Mouse (Mus musculus) hindbrain, embryonic 13.5 days (tissue): ENCODE measurements around the gene Ipmk. TPM values are rescaled to one million over a fixed set of nuclear protein-coding genes. Genes with fewer than 3 reads are reported as not detected.
"Not testable (repeated sequence)": the region's sequence is repeated elsewhere in the genome, so short reads cannot be mapped to it uniquely, and the experiment has no call there.

Source experiments
- ATAC-seq: fragments of 200-750 bp; cut with Nextera tagmentation; 2 replicates; pipeline ENCODE4 v1.8.0; 2017; ENCODE audit warnings: moderate TSS enrichment; ENCODE audit not compliant: low FRiP score
- H3K27ac ChIP-seq: fragments of 300-500 bp; sonication (generic); 2 replicates; pipeline ENCODE4 v1.5.1; 2015; ENCODE audit warnings: inconsistent platforms, mild to moderate bottlenecking, moderate library complexity
- H3K27me3 ChIP-seq: fragments of 300-500 bp; sonication (generic); 2 replicates; pipeline ENCODE4 v1.6.1; 2015; ENCODE audit warnings: mild to moderate bottlenecking, inconsistent platforms
- H3K36me3 ChIP-seq: fragments of 300-500 bp; sonication (generic); 2 replicates; pipeline ENCODE4 v1.6.1; 2015; ENCODE audit warnings: mild to moderate bottlenecking, inconsistent platforms
- H3K4me1 ChIP-seq: fragments of 300-500 bp; sonication (generic); replicated peaks from 2 replicates; pipeline ENCODE4 v1.6.1; 2015; ENCODE audit warnings: inconsistent platforms
- H3K4me2 ChIP-seq: fragments of 300-500 bp; sonication (generic); 2 replicates; pipeline ENCODE4 v1.6.1; 2015; ENCODE audit warnings: inconsistent platforms, mild to moderate bottlenecking, moderate library complexity
- H3K4me3 ChIP-seq: fragments of 300-500 bp; sonication (generic); 2 replicates; pipeline ENCODE4 v1.5.1; 2015; ENCODE audit warnings: mild to moderate bottlenecking, inconsistent platforms
- H3K9ac ChIP-seq: fragments of 300-500 bp; sonication (generic); 2 replicates; pipeline ENCODE4 v1.6.1; 2015; ENCODE audit warnings: mild to moderate bottlenecking, inconsistent platforms
- H3K9me3 ChIP-seq: fragments of 300-500 bp; sonication (generic); 2 replicates; pipeline ENCODE4 v1.6.1; 2016; ENCODE audit warnings: inconsistent platforms
- WGBS: fragments of 180-500 bp; shearing (Covaris S2); methylation state at CpG from one replicate; pipeline ENCODE4 v1.1.7; 2015; 5-methylcytosine and 5-hydroxymethylcytosine counted together
- polyA plus RNA-seq: library from polyadenylated mRNA; unstranded; fragments of >200 nt; fragmentation: Nextera tagmentation; extraction: Ambion mirVana; gene quantifications from 2 replicates; pipeline ENCODE4 v1.2.1, GENCODE M21; 2015

Gene Ipmk
- polyA plus RNA-seq, 1 experiment from 2014 or later = 16.9 TPM

GRCm38 (mm10) chr10:71382109-71382508, 34.5 kb downstream of the Ipmk start:
- no peak overlapping the region for H3K9ac ChIP-seq
- H3K9me3 ChIP-seq = no peaks in the 10 kb centered on the region
- H3K27ac ChIP-seq = no peak overlapping the region
- H3K27me3 ChIP-seq = no peaks in the 10 kb centered on the region
- no peak overlapping the region for H3K4me2 ChIP-seq
- ATAC-seq = no peak
- no peaks in the 10 kb centered on the region for H3K4me1 ChIP-seq
- H3K36me3 ChIP-seq = peaks cover 36% of the 10 kb centered on the region
- no peak overlapping the region for H3K4me3 ChIP-seq
- WGBS = 80% methylated on average over 7 of the region's 7 CpGs

- H3K27ac ChIP-seq = no peak overlapping the region
- H3K27me3 ChIP-seq = no peaks in the 10 kb centered on the region
- H3K4me1 ChIP-seq = no peaks in the 10 kb centered on the region
- 78% methylated on average over 8 of the region's 8 CpGs for WGBS
- no peaks in the 10 kb centered on the region for H3K9me3 ChIP-seq
- no peak for ATAC-seq
- no peak overlapping the region for H3K9ac ChIP-seq
- peaks cover 34% of the 10 kb centered on the region for H3K36me3 ChIP-seq
- no peak overlapping the region for H3K4me2 ChIP-seq
- H3K4me3 ChIP-seq = no peak overlapping the region
Measured at GRCm38 (mm10) chr10:71382858-71383551, 35.4 kb downstream of the Ipmk start.

GRCm38 (mm10) chr10:71383552-71383924, 36.0 kb downstream of the Ipmk start:
- H3K4me2 ChIP-seq, H3K9me3 ChIP-seq, H3K27ac ChIP-seq, ATAC-seq, H3K4me1 ChIP-seq, H3K4me3 ChIP-seq, H3K9ac ChIP-seq, H3K27me3 ChIP-seq: not testable (repeated sequence)
- WGBS = 87% methylated on average over 6 of the region's 6 CpGs
- peaks cover 33% of the 10 kb centered on the region for H3K36me3 ChIP-seq

- WGBS = 62% methylated on average over 19 of the region's 19 CpGs
- no peak for ATAC-seq
- Histone ChIP-seq H3K27me3 (no peaks in the 10 kb centered on the region), H3K9ac (no peak overlapping the region), H3K36me3 (peaks cover 24% of the 10 kb centered on the region), H3K4me1 (no peaks in the 10 kb centered on the region), H3K4me3 (no peak overlapping the region), H3K27ac (no peak overlapping the region), H3K4me2 (no peak overlapping the region), H3K9me3 (no peaks in the 10 kb centered on the region)
Measured at GRCm38 (mm10) chr10:71384159-71385044, 36.8 kb downstream of the Ipmk start.

- 94% methylated on average over 5 of the region's 5 CpGs for WGBS
- H3K4me3 ChIP-seq = no peak overlapping the region
- H3K9me3 ChIP-seq = peaks cover 4% of the 10 kb centered on the region; the same call in 1 of the 2 replicates
- no peaks in the 10 kb centered on the region for H3K27me3 ChIP-seq
- no peak overlapping the region for H3K27ac ChIP-seq
- no peak for ATAC-seq
- no peak overlapping the region for H3K9ac ChIP-seq
- H3K4me2 ChIP-seq = no peak overlapping the region
- H3K36me3 ChIP-seq = peaks cover 5% of the 10 kb centered on the region; the same call in 1 of the 2 replicates
- no peaks in the 10 kb centered on the region for H3K4me1 ChIP-seq
Measured at GRCm38 (mm10) chr10:71389311-71389710, 41.7 kb downstream of the Ipmk start.

GRCm38 (mm10) chr10:71398383-71399145, 51.0 kb downstream of the Ipmk start:
- no peaks in the 10 kb centered on the region for H3K4me1 ChIP-seq
- WGBS = 85% methylated on average over 10 of the region's 10 CpGs
- no peak for ATAC-seq
- no peak overlapping the region for H3K9ac ChIP-seq
- H3K27me3 ChIP-seq = no peaks in the 10 kb centered on the region
- H3K27ac ChIP-seq = no peak overlapping the region
- H3K9me3 ChIP-seq = peaks cover 4% of the 10 kb centered on the region; the same call in 1 of the 2 replicates
- no peak overlapping the region for H3K4me3 ChIP-seq
- H3K4me2 ChIP-seq = no peak overlapping the region
- no peaks in the 10 kb centered on the region for H3K36me3 ChIP-seq

GRCm38 (mm10) chr10:71399399-71399798, 51.8 kb downstream of the Ipmk start:
- Histone ChIP-seq H3K36me3 (no peaks in the 10 kb centered on the region), H3K9me3 (no peaks in the 10 kb centered on the region), H3K27me3 (no peaks in the 10 kb centered on the region), H3K4me2 (no peak overlapping the region), H3K9ac (no peak overlapping the region), H3K4me1 (no peaks in the 10 kb centered on the region), H3K27ac (no peak overlapping the region), H3K4me3 (no peak overlapping the region)
- 84% methylated on average over 8 of the region's 8 CpGs for WGBS
- no peak for ATAC-seq

GRCm38 (mm10) chr10:71399987-71400386, 52.4 kb downstream of the Ipmk start:
- WGBS = 84% methylated on average over 8 of the region's 8 CpGs
- ATAC-seq = no peak

GRCm38 (mm10) chr10:71400818-71401646, 53.5 kb downstream of the Ipmk start:
- H3K4me3 ChIP-seq = no peak overlapping the region
- H3K4me1 ChIP-seq = no peaks in the 10 kb centered on the region
- no peak overlapping the region for H3K27ac ChIP-seq
- H3K9me3 ChIP-seq = no peaks in the 10 kb centered on the region
- H3K27me3 ChIP-seq = no peaks in the 10 kb centered on the region
- no peaks in the 10 kb centered on the region for H3K36me3 ChIP-seq
- H3K9ac ChIP-seq = no peak overlapping the region
- 0 out of 2 replicates have a peak, but pooled peaks have one; percentile 36 for ATAC-seq
- H3K4me2 ChIP-seq = no peak overlapping the region
- WGBS = 61% methylated on average over 13 of the region's 13 CpGs

More at GRCm38 (mm10) chr10:71399987-71400386, 52.4 kb downstream of the Ipmk start:
- H3K27ac ChIP-seq = no peak overlapping the region
- no peaks in the 10 kb centered on the region for H3K27me3 ChIP-seq
- H3K9ac ChIP-seq = no peak overlapping the region
- no peaks in the 10 kb centered on the region for H3K9me3 ChIP-seq
- no peaks in the 10 kb centered on the region for H3K4me1 ChIP-seq
- H3K4me2 ChIP-seq = no peak overlapping the region
- no peaks in the 10 kb centered on the region for H3K36me3 ChIP-seq
- H3K4me3 ChIP-seq = no peak overlapping the region

GRCm38 (mm10) chr10:71403638-71404037, 56.1 kb downstream of the Ipmk start:
- Histone ChIP-seq H3K36me3 (no peaks in the 10 kb centered on the region), H3K4me2 (no peak overlapping the region), H3K9ac (no peak overlapping the region), H3K27ac (no peak overlapping the region), H3K27me3 (no peaks in the 10 kb centered on the region), H3K9me3 (no peaks in the 10 kb centered on the region), H3K4me3 (no peak overlapping the region), H3K4me1 (no peaks in the 10 kb centered on the region)
- 73% methylated on average over 3 of the region's 3 CpGs for WGBS
- ATAC-seq = no peak

GRCm38 (mm10) chr10:71405523-71406217, 58.1 kb downstream of the Ipmk start:
- no peaks in the 10 kb centered on the region for H3K36me3 ChIP-seq
- no peaks in the 10 kb centered on the region for H3K4me1 ChIP-seq
- no peak overlapping the region for H3K4me3 ChIP-seq
- H3K9me3 ChIP-seq = no peaks in the 10 kb centered on the region
- no peak overlapping the region for H3K27ac ChIP-seq
- ATAC-seq = no peak
- 78% methylated on average over 5 of the region's 5 CpGs for WGBS
- H3K4me2 ChIP-seq = no peak overlapping the region
- no peak overlapping the region for H3K9ac ChIP-seq
- H3K27me3 ChIP-seq = no peaks in the 10 kb centered on the region
